Mouse (Mus musculus) kidney, postnatal 4 days (tissue): ENCODE results near the gene Memo1.
"Not testable (repeated sequence)": the region's sequence is repeated elsewhere in the genome, so short reads cannot be mapped to it uniquely, and the experiment has no call there.

ENCODE experiments used
- DNase-seq, 2 experiments: peaks; one replicate each; pipeline ENCODE4 v3.0.0; 2021; ENCODE audit warnings: mixed read lengths in 2 of 2

Memo1 gene

GRCm38 (mm10) chr17:74245284-74245683 is 50.0 kb downstream of the Memo1 start:
- DNase-seq: no peak

- no peak for DNase-seq
These were observed 52.5 kb downstream of the Memo1 start for GRCm38 (mm10) chr17:74242788-74243187.

GRCm38 (mm10) chr17:74240322-74240721 is 55.0 kb downstream of the Memo1 start:
- no peak for DNase-seq

GRCm38 (mm10) chr17:74228131-74228759 is 67.1 kb downstream of the Memo1 start:
- DNase-seq: no peak

GRCm38 (mm10) chr17:74217304-74217703 is 78.0 kb downstream of the Memo1 start:
- DNase-seq: no peak

GRCm38 (mm10) chr17:74212831-74213524 is 82.3 kb downstream of the Memo1 start:
- DNase-seq: not testable (repeated sequence)

GRCm38 (mm10) chr17:74209143-74209908 is 86.0 kb downstream of the Memo1 start:
- no peak for DNase-seq

- DNase-seq: no peak
These were observed 99.4 kb downstream of the Memo1 start for GRCm38 (mm10) chr17:74195943-74196342.

GRCm38 (mm10) chr17:74194755-74195154 is 100.6 kb downstream of the Memo1 start:
- DNase-seq: peak; percentile 71 to 76

GRCm38 (mm10) chr17:74193463-74193862 is 101.9 kb downstream of the Memo1 start:
- peak in 1 of 2 experiments; percentile 8 for DNase-seq

GRCm38 (mm10) chr17:74191446-74191845 is 103.9 kb downstream of the Memo1 start:
- DNase-seq: no peak

GRCm38 (mm10) chr17:74186197-74186596 is 109.1 kb downstream of the Memo1 start:
- DNase-seq: peak; percentile 28 to 35

- no peak for DNase-seq
These were observed 110.6 kb downstream of the Memo1 start for GRCm38 (mm10) chr17:74184739-74185138.

- no peak for DNase-seq
These were observed 114.4 kb downstream of the Memo1 start for GRCm38 (mm10) chr17:74180889-74181288.

- DNase-seq: not testable (repeated sequence)
These were observed 115.7 kb downstream of the Memo1 start for GRCm38 (mm10) chr17:74179640-74180039.

GRCm38 (mm10) chr17:74173726-74174125 is 121.6 kb downstream of the Memo1 start:
- DNase-seq: no peak

- no peak for DNase-seq
These were observed 122.5 kb downstream of the Memo1 start for GRCm38 (mm10) chr17:74172834-74173233.

GRCm38 (mm10) chr17:74159443-74159894 is 135.9 kb downstream of the Memo1 start:
- peak; percentile 76 to 84 for DNase-seq

- no peak for DNase-seq
These were observed 137.2 kb downstream of the Memo1 start for GRCm38 (mm10) chr17:74158161-74158560.
